Mouse (Mus musculus): ENCODE data around the gene Gcc1. TPM values are rescaled to one million over a fixed set of nuclear protein-coding genes. Genes with fewer than 3 reads are reported as not detected.

The Gcc1 gene
- total RNA-seq, 1 experiment from 2014 or later: 12.7 TPM

Other genes starting within 250 kb of the Gcc1 start
- gene Zfp800, start 30.4 kb downstream of the Gcc1 start, total RNA-seq (2021): 22.5 and 25.3 TPM in 2 replicates
- gene Arf5, start 4.8 kb downstream of the Gcc1 start, total RNA-seq (2021): 165 and 174 TPM in 2 replicates
- gene Fscn3, start 601 bp downstream of the Gcc1 start, total RNA-seq (2021): not detected in 2 replicates
- not detected in 2 replicates for gene Pax4, start 21.0 kb upstream of the Gcc1 start, total RNA-seq (2021)
- 121 and 132 TPM in 2 replicates for gene Snd1, start 46.7 kb upstream of the Gcc1 start, total RNA-seq (2021)